Mouse (Mus musculus) heart, adult 2 months (tissue): ENCODE data around the gene Gm21969. TPM values are rescaled to one million over a fixed set of nuclear protein-coding genes. Genes with fewer than 3 reads are reported as not detected.

Experiments
- DNase-seq, 2 experiments: peaks; one replicate each; pipeline ENCODE4 v3.0.0; 2021
- H3K27ac ChIP-seq: fragments of 200-600 bp; 2 replicates; pipeline ENCODE4 v1.8.1; 2022
- H3K27me3 ChIP-seq: fragments of 200-500 bp; 2 replicates; pipeline ENCODE4 v1.6.1; 2012; ENCODE audit warnings: mild to moderate bottlenecking, low read length, inconsistent platforms, mixed read lengths; ENCODE audit not compliant: control insufficient read depth, insufficient read depth
- H3K36me3 ChIP-seq: fragments of 200-500 bp; 2 replicates; pipeline ENCODE4 v1.6.1; 2012; ENCODE audit warnings: low read length, inconsistent platforms; ENCODE audit not compliant: control insufficient read depth, insufficient read depth
- H3K4me1 ChIP-seq: fragments of 200-500 bp; 2 replicates; pipeline ENCODE4 v1.6.1; 2011; ENCODE audit warnings: low read length; ENCODE audit not compliant: control insufficient read depth, insufficient read depth
- H3K4me3 ChIP-seq: fragments of 200-600 bp; 2 replicates; pipeline ENCODE4 v1.8.1; 2022
- H3K79me2 ChIP-seq: fragments of 200-500 bp; replicated peaks from 2 replicates; pipeline ENCODE4 v1.6.1; 2012; ENCODE audit warnings: mild to moderate bottlenecking, inconsistent platforms, low read length, moderate library complexity, mixed read lengths; ENCODE audit not compliant: control insufficient read depth, insufficient read depth
- H3K9ac ChIP-seq: fragments of 200-500 bp; 2 replicates; pipeline ENCODE4 v1.6.1; 2012; ENCODE audit warnings: low read depth, mild to moderate bottlenecking, control low read depth, inconsistent platforms, low read length, mixed read lengths
- CTCF ChIP-seq: fragments of 200-600 bp; IDR thresholded peaks from 2 replicates; pipeline ENCODE4 v1.8.1; 2022; ENCODE audit warnings: antibody characterized with exemption, mild to moderate bottlenecking, moderate library complexity
- EP300 ChIP-seq: fragments of 200-500 bp; IDR thresholded peaks from 2 replicates; pipeline ENCODE4 v1.6.1; 2011; ENCODE audit warnings: low read depth, low read length, control low read depth; ENCODE audit not compliant: insufficient read depth
- POLR2A ChIP-seq: fragments of 200-500 bp; IDR thresholded peaks from 2 replicates; pipeline ENCODE4 v1.6.1; 2011; ENCODE audit warnings: mild to moderate bottlenecking, low read depth, low read length, control low read depth; ENCODE audit not compliant: insufficient read depth
- WGBS: fragments of 180-500 bp; shearing (Covaris S2); methylation state at CpG from one replicate; pipeline ENCODE4 v1.1.7; 2018; 5-methylcytosine and 5-hydroxymethylcytosine counted together
- intact Hi-C: fragments of 180-260 bp; cut with DNase I; formaldehyde crosslinking; loops from one replicate; pipeline ENCODE4 v1.15.1; 2025
- polyA plus RNA-seq: library from polyadenylated mRNA; depleted of rRNA; stranded (reverse); fragments of >200 nt; gene quantifications from 2 replicates; pipeline ENCODE4 v1.2.3, GENCODE M21; 2012
- total RNA-seq, 2 experiments: library from RNA; stranded (reverse); gene quantifications; 2 replicates each; pipeline ENCODE4 v1.2.3; 2021

Gm21969 gene
- total and polyA plus RNA-seq, 3 experiments, result not detected

GRCm38 (mm10) chr4:139624116-139624489 is 21.1 kb downstream of the Gm21969 start:
- WGBS, result 71% methylated on average over 5 of the region's 5 CpGs
- H3K4me1 ChIP-seq, result peaks cover 4% of the 10 kb centered on the region
- H3K36me3 ChIP-seq, result no peaks in the 10 kb centered on the region
- no peaks in the 10 kb centered on the region for H3K27me3 ChIP-seq
- DNase-seq, result no peak
- H3K79me2 ChIP-seq, result no peaks in the 10 kb centered on the region; the same call in 1 of the 2 replicates
- intact Hi-C loops, result no loop called here
- H3K9ac ChIP-seq, result no peak overlapping the region
- H3K27ac ChIP-seq, result no peak overlapping the region
- TF ChIP-seq EP300, result no peak
- no peak for TF ChIP-seq POLR2A
- no peak for TF ChIP-seq CTCF
- H3K4me3 ChIP-seq, result no peak overlapping the region

GRCm38 (mm10) chr4:139624706-139625105 is 21.7 kb downstream of the Gm21969 start:
- peaks cover 4% of the 10 kb centered on the region for H3K4me1 ChIP-seq
- TF ChIP-seq EP300, result no peak
- TF ChIP-seq CTCF, result no peak
- 71% methylated on average over 10 of the region's 10 CpGs for WGBS
- H3K27me3 ChIP-seq, result no peaks in the 10 kb centered on the region
- H3K9ac ChIP-seq, result no peak overlapping the region
- DNase-seq, result peak; percentile 38 to 45
- H3K36me3 ChIP-seq, result no peaks in the 10 kb centered on the region
- H3K27ac ChIP-seq, result no peak overlapping the region
- intact Hi-C loops, result no loop called here
- H3K4me3 ChIP-seq, result no peak overlapping the region
- H3K79me2 ChIP-seq, result no peaks in the 10 kb centered on the region; the same call in 1 of the 2 replicates

DNA sequence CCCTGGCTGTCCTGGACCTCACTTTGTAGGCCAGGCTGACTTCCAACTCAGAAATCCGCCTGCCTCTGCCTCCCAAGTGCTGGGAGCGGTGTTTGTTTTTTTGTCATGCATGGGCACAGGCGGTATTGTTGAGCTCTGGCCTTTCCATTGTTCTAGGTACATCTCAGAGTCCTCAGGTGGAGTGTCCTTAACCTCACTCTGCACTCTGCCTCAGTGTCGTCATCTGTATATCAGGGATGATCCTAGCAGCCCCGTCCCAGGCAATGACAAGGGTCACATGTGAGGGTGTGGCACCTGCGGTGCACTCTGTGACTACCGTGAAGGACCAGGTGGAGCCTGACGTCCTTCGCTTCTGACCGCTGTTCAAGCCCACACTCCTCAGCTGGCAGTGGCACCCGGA is 24.4 kb downstream of the Gm21969 start:
- H3K27ac ChIP-seq, result no peak overlapping the region
- intact Hi-C loops, result no loop called here
- H3K4me3 ChIP-seq, result no peak overlapping the region
- H3K79me2 ChIP-seq, result no peaks in the 10 kb centered on the region; the same call in 1 of the 2 replicates
- no peak overlapping the region for H3K9ac ChIP-seq
- 92% methylated on average over 11 of the region's 11 CpGs for WGBS
- no peaks in the 10 kb centered on the region for H3K36me3 ChIP-seq
- H3K27me3 ChIP-seq, result no peaks in the 10 kb centered on the region
- no peak for TF ChIP-seq POLR2A
- TF ChIP-seq CTCF, result no peak
- no peak for TF ChIP-seq EP300
- DNase-seq, result no peak
- H3K4me1 ChIP-seq, result peaks cover 4% of the 10 kb centered on the region

GRCm38 (mm10) chr4:139630171-139630570 is 27.2 kb downstream of the Gm21969 start:
- no peak overlapping the region for H3K9ac ChIP-seq
- no peaks in the 10 kb centered on the region for H3K27me3 ChIP-seq
- H3K4me1 ChIP-seq, result no peaks in the 10 kb centered on the region
- intact Hi-C loops, result no loop called here
- H3K4me3 ChIP-seq, result no peak overlapping the region
- DNase-seq, result no peak
- TF ChIP-seq CTCF (no peak), EP300 (no peak), POLR2A (no peak)
- no peaks in the 10 kb centered on the region for H3K36me3 ChIP-seq
- no peak overlapping the region for H3K27ac ChIP-seq
- WGBS, result 81% methylated on average over 10 of the region's 10 CpGs
- no peaks in the 10 kb centered on the region; the same call in 1 of the 2 replicates for H3K79me2 ChIP-seq

- TF ChIP-seq POLR2A (no peak), EP300 (no peak), CTCF (no peak)
- Histone ChIP-seq H3K27ac (no peak overlapping the region), H3K4me1 (no peaks in the 10 kb centered on the region), H3K27me3 (no peaks in the 10 kb centered on the region), H3K9ac (no peak overlapping the region), H3K4me3 (no peak overlapping the region), H3K36me3 (no peaks in the 10 kb centered on the region), H3K79me2 (no peaks in the 10 kb centered on the region; the same call in 1 of the 2 replicates)
- DNase-seq, result no peak
- WGBS, result 48% methylated on average over 5 of the region's 5 CpGs
- intact Hi-C loops, result no loop called here
Measured at GRCm38 (mm10) chr4:139631141-139631540, 28.2 kb downstream of the Gm21969 start.

DNA sequence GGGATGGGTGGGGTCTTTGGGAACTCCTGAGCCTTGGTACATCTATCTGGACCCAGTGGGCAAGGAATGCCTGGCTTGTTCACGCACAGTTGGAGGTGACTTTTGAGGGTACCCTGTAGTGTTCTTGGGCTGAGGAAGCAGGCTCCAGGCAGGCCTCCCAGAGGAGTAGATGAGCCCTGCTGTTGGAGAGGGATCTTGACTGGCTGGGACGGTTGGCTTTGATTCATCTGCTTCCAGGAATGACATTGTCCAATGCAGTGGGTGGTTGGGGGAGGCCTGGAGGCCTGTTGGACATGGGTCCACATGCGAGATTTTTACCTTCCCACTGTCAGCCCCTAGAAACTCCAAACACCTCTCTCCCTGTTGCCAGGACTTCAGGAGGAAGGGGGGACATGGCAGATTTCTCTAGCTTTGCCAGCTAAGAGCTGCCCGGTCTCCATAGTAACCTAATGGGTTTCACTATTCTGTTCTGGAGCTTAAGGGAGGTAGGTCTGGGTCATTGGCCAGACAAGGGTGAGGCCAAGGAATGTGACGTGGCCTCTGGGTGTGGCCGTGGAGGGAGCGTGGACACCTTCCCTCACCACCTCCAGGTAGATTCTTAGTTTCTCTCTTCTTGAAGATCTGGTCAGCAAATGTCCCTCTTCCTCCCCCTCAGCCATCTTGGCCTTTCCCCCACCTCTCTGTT is 28.7 kb downstream of the Gm21969 start:
- Histone ChIP-seq H3K4me3 (no peak overlapping the region), H3K27ac (no peak overlapping the region), H3K79me2 (no peaks in the 10 kb centered on the region; the same call in 1 of the 2 replicates), H3K4me1 (no peaks in the 10 kb centered on the region), H3K36me3 (no peaks in the 10 kb centered on the region), H3K27me3 (no peaks in the 10 kb centered on the region), H3K9ac (no peak overlapping the region)
- TF ChIP-seq POLR2A, result no peak
- no peak for TF ChIP-seq CTCF
- no peak for TF ChIP-seq EP300
- WGBS, result 81% methylated on average over 7 of the region's 7 CpGs
- intact Hi-C loops, result no loop called here
- DNase-seq, result no peak
